Mouse (Mus musculus): ENCODE results near the gene Fam71e1. TPM values are rescaled to one million over a fixed set of nuclear protein-coding genes. Genes with fewer than 3 reads are reported as not detected.

Fam71e1 gene
- polyA plus RNA-seq, 1 experiment from 2014 or later: 23.7 TPM

GRCm38 (mm10) chr7:44536590-44536968 lies 40.2 kb downstream of the Fam71e1 start:
- ATAC-seq: no peak
- Histone ChIP-seq H3K27me3 (replicated peaks; ENCODE audit: control insufficient read depth, insufficient read depth, low read length) (no peaks in the 10 kb centered on the region), H3K4me1 (ENCODE audit: control insufficient read depth, insufficient read depth, low read depth, low read length) (no peaks in the 10 kb centered on the region), H3K4me3 (ENCODE audit: low read length) (no peak overlapping the region), H3K9ac (ENCODE audit: low read depth, low read length) (0 out of 2 replicates have a peak overlapping the region, but pooled peaks have one; percentile 3), H3K9me3 (ENCODE audit: control insufficient read depth, low read length) (no peaks in the 10 kb centered on the region), H3K27ac (ENCODE audit: low read depth, low read length) (no peak overlapping the region), H3K36me3 (ENCODE audit: control insufficient read depth, insufficient read depth, low read length) (peaks cover 9% of the 10 kb centered on the region), H3K4me2 (ENCODE audit: low read length) (no peak overlapping the region)
- WGBS: 77% methylated on average over 6 of the region's 6 CpGs

GRCm38 (mm10) chr7:44537009-44537408 lies 40.6 kb downstream of the Fam71e1 start:
- H3K27ac ChIP-seq (ENCODE audit: low read depth, low read length): no peak overlapping the region
- H3K4me2 ChIP-seq (ENCODE audit: low read length): no peak overlapping the region
- 0 out of 2 replicates have a peak overlapping the region, but pooled peaks have one; percentile 3 for H3K9ac ChIP-seq (ENCODE audit: low read depth, low read length)
- H3K4me1 ChIP-seq (ENCODE audit: control insufficient read depth, insufficient read depth, low read depth, low read length): no peaks in the 10 kb centered on the region
- WGBS: 78% methylated on average over 7 of the region's 7 CpGs
- H3K36me3 ChIP-seq (ENCODE audit: control insufficient read depth, insufficient read depth, low read length): peaks cover 9% of the 10 kb centered on the region
- H3K27me3 ChIP-seq (replicated peaks; ENCODE audit: control insufficient read depth, insufficient read depth, low read length): no peaks in the 10 kb centered on the region
- H3K4me3 ChIP-seq (ENCODE audit: low read length): no peak overlapping the region
- ATAC-seq: no peak
- H3K9me3 ChIP-seq (ENCODE audit: control insufficient read depth, low read length): no peaks in the 10 kb centered on the region

GRCm38 (mm10) chr7:44537496-44537895 lies 41.1 kb downstream of the Fam71e1 start:
- no peaks in the 10 kb centered on the region for H3K27me3 ChIP-seq (replicated peaks; ENCODE audit: control insufficient read depth, insufficient read depth, low read length)
- H3K9me3 ChIP-seq (ENCODE audit: control insufficient read depth, low read length): no peaks in the 10 kb centered on the region
- H3K4me3 ChIP-seq (ENCODE audit: low read length): no peak overlapping the region
- ATAC-seq: no peak
- H3K4me1 ChIP-seq (ENCODE audit: control insufficient read depth, insufficient read depth, low read depth, low read length): no peaks in the 10 kb centered on the region
- H3K27ac ChIP-seq (ENCODE audit: low read depth, low read length): no peak overlapping the region
- no peak overlapping the region for H3K4me2 ChIP-seq (ENCODE audit: low read length)
- WGBS: 90% methylated on average over 13 of the region's 13 CpGs
- H3K9ac ChIP-seq (ENCODE audit: low read depth, low read length): no peak overlapping the region
- H3K36me3 ChIP-seq (ENCODE audit: control insufficient read depth, insufficient read depth, low read length): peaks cover 9% of the 10 kb centered on the region

GRCm38 (mm10) chr7:44538756-44539624 lies 42.6 kb downstream of the Fam71e1 start:
- Histone ChIP-seq H3K4me2 (ENCODE audit: low read length) (no peak overlapping the region), H3K27me3 (replicated peaks; ENCODE audit: control insufficient read depth, insufficient read depth, low read length) (no peaks in the 10 kb centered on the region), H3K9ac (ENCODE audit: low read depth, low read length) (no peak overlapping the region), H3K36me3 (ENCODE audit: control insufficient read depth, insufficient read depth, low read length) (peaks cover 9% of the 10 kb centered on the region), H3K9me3 (ENCODE audit: control insufficient read depth, low read length) (no peaks in the 10 kb centered on the region), H3K27ac (ENCODE audit: low read depth, low read length) (no peak overlapping the region), H3K4me3 (ENCODE audit: low read length) (no peak overlapping the region), H3K4me1 (ENCODE audit: control insufficient read depth, insufficient read depth, low read depth, low read length) (no peaks in the 10 kb centered on the region)
- no peak for ATAC-seq
- WGBS: 93% methylated on average over 41 of the region's 41 CpGs

- WGBS: 93% methylated on average over 11 of the region's 11 CpGs
- no peaks in the 10 kb centered on the region for H3K9me3 ChIP-seq (ENCODE audit: control insufficient read depth, low read length)
- ATAC-seq: no peak
- H3K4me3 ChIP-seq (ENCODE audit: low read length): no peak overlapping the region
- no peak overlapping the region for H3K27ac ChIP-seq (ENCODE audit: low read depth, low read length)
- no peak overlapping the region for H3K9ac ChIP-seq (ENCODE audit: low read depth, low read length)
- peaks cover 9% of the 10 kb centered on the region for H3K36me3 ChIP-seq (ENCODE audit: control insufficient read depth, insufficient read depth, low read length)
- H3K4me2 ChIP-seq (ENCODE audit: low read length): no peak overlapping the region
- no peaks in the 10 kb centered on the region for H3K27me3 ChIP-seq (replicated peaks; ENCODE audit: control insufficient read depth, insufficient read depth, low read length)
- no peaks in the 10 kb centered on the region; the same call in 1 of the 2 replicates for H3K4me1 ChIP-seq (ENCODE audit: control insufficient read depth, insufficient read depth, low read depth, low read length)
Measured at GRCm38 (mm10) chr7:44542555-44542954, 46.2 kb downstream of the Fam71e1 start.

- no peak overlapping the region for H3K27ac ChIP-seq (ENCODE audit: low read depth, low read length)
- 84% methylated on average over 12 of the region's 12 CpGs for WGBS
- no peak overlapping the region for H3K9ac ChIP-seq (ENCODE audit: low read depth, low read length)
- no peak overlapping the region for H3K4me2 ChIP-seq (ENCODE audit: low read length)
- H3K9me3 ChIP-seq (ENCODE audit: control insufficient read depth, low read length): no peaks in the 10 kb centered on the region
- H3K4me1 ChIP-seq (ENCODE audit: control insufficient read depth, insufficient read depth, low read depth, low read length): peaks cover 5% of the 10 kb centered on the region
- no peak for ATAC-seq
- no peaks in the 10 kb centered on the region for H3K27me3 ChIP-seq (replicated peaks; ENCODE audit: control insufficient read depth, insufficient read depth, low read length)
- peaks cover 9% of the 10 kb centered on the region for H3K36me3 ChIP-seq (ENCODE audit: control insufficient read depth, insufficient read depth, low read length)
- no peak overlapping the region for H3K4me3 ChIP-seq (ENCODE audit: low read length)
Measured at GRCm38 (mm10) chr7:44543071-44543470, 46.7 kb downstream of the Fam71e1 start.

- ATAC-seq: no peak
- Histone ChIP-seq H3K4me1 (ENCODE audit: control insufficient read depth, insufficient read depth, low read depth, low read length) (peaks cover 7% of the 10 kb centered on the region), H3K27me3 (replicated peaks; ENCODE audit: control insufficient read depth, insufficient read depth, low read length) (no peaks in the 10 kb centered on the region), H3K4me2 (ENCODE audit: low read length) (no peak overlapping the region), H3K9ac (ENCODE audit: low read depth, low read length) (no peak overlapping the region), H3K27ac (ENCODE audit: low read depth, low read length) (no peak overlapping the region), H3K9me3 (ENCODE audit: control insufficient read depth, low read length) (no peaks in the 10 kb centered on the region), H3K4me3 (ENCODE audit: low read length) (no peak overlapping the region), H3K36me3 (ENCODE audit: control insufficient read depth, insufficient read depth, low read length) (peaks cover 10% of the 10 kb centered on the region)
- 97% methylated on average over 3 of the region's 3 CpGs for WGBS
Measured at GRCm38 (mm10) chr7:44546274-44546673, 49.9 kb downstream of the Fam71e1 start.

- no peak overlapping the region for H3K9ac ChIP-seq (ENCODE audit: low read depth, low read length)
- H3K36me3 ChIP-seq (ENCODE audit: control insufficient read depth, insufficient read depth, low read length): peaks cover 18% of the 10 kb centered on the region
- H3K9me3 ChIP-seq (ENCODE audit: control insufficient read depth, low read length): no peaks in the 10 kb centered on the region
- H3K4me3 ChIP-seq (ENCODE audit: low read length): no peak overlapping the region
- peaks cover 7% of the 10 kb centered on the region for H3K4me1 ChIP-seq (ENCODE audit: control insufficient read depth, insufficient read depth, low read depth, low read length)
- no peak overlapping the region for H3K4me2 ChIP-seq (ENCODE audit: low read length)
- 93% methylated on average over 13 of the region's 13 CpGs for WGBS
- H3K27me3 ChIP-seq (replicated peaks; ENCODE audit: control insufficient read depth, insufficient read depth, low read length): no peaks in the 10 kb centered on the region
- ATAC-seq: no peak
- H3K27ac ChIP-seq (ENCODE audit: low read depth, low read length): no peak overlapping the region
Measured at GRCm38 (mm10) chr7:44547041-44547440, 50.7 kb downstream of the Fam71e1 start.

GRCm38 (mm10) chr7:44547725-44548124 lies 51.3 kb downstream of the Fam71e1 start:
- no peaks in the 10 kb centered on the region for H3K9me3 ChIP-seq (ENCODE audit: control insufficient read depth, low read length)
- peak overlapping the region; percentile 66 for H3K4me3 ChIP-seq (ENCODE audit: low read length)
- H3K4me2 ChIP-seq (ENCODE audit: low read length): peak overlapping the region; percentile 97
- no peak for ATAC-seq
- H3K4me1 ChIP-seq (ENCODE audit: control insufficient read depth, insufficient read depth, low read depth, low read length): peaks cover 11% of the 10 kb centered on the region
- H3K27ac ChIP-seq (ENCODE audit: low read depth, low read length): no peak overlapping the region
- 12% methylated on average over 5 of the region's 5 CpGs for WGBS
- no peaks in the 10 kb centered on the region for H3K27me3 ChIP-seq (replicated peaks; ENCODE audit: control insufficient read depth, insufficient read depth, low read length)
- peaks cover 19% of the 10 kb centered on the region for H3K36me3 ChIP-seq (ENCODE audit: control insufficient read depth, insufficient read depth, low read length)
- peak overlapping the region; percentile 42 for H3K9ac ChIP-seq (ENCODE audit: low read depth, low read length)
